Mouse (Mus musculus) liver, embryonic 14.5 days (tissue): ENCODE measurements around the gene H2afy. TPM values are rescaled to one million over a fixed set of nuclear protein-coding genes. Genes with fewer than 3 reads are reported as not detected.

Experiments used
- ATAC-seq: fragments of 200-750 bp; cut with Nextera tagmentation; 2 replicates; pipeline ENCODE4 v1.8.0; 2017; ENCODE audit warnings: moderate number of reproducible peaks, mild to moderate bottlenecking, moderate library complexity; ENCODE audit not compliant: insufficient read depth
- DNase-seq, 3 experiments: peaks; one replicate each; pipeline ENCODE4 v3.0.0-alpha.2; 2012 to 2013; ENCODE audit warnings: low read depth in 3 of 3, low spot score in 3 of 3
- H3K27ac ChIP-seq: fragments of 300-500 bp; sonication (generic); 2 replicates; pipeline ENCODE4 v1.5.1; 2014; ENCODE audit warnings: moderate library complexity, mild to moderate bottlenecking, control low read depth, inconsistent platforms
- H3K27me3 ChIP-seq: fragments of 300-500 bp; sonication (generic); 2 replicates; pipeline ENCODE4 v1.6.1; 2014; ENCODE audit warnings: mild to moderate bottlenecking, low read length, moderate library complexity; ENCODE audit not compliant: control insufficient read depth, insufficient read depth
- H3K36me3 ChIP-seq: fragments of 300-500 bp; sonication (generic); replicated peaks from 2 replicates; pipeline ENCODE4 v1.6.1; 2014; ENCODE audit warnings: low read depth; ENCODE audit not compliant: control insufficient read depth, insufficient read depth
- H3K4me1 ChIP-seq, 2 experiments: fragments of 200-500 bp in 1 of 2; fragments of 300-500 bp in 1 of 2; sonication (generic) in 1 of 2; replicated peaks; 2 replicates each; pipeline ENCODE4 v1.6.1; 2012 to 2014; ENCODE audit warnings: antibody characterized with exemption in 1 of 2, inconsistent platforms in 1 of 2, low read length in 1 of 2; ENCODE audit not compliant: control insufficient read depth in 2 of 2, insufficient read depth in 2 of 2
- H3K4me2 ChIP-seq: fragments of 300-500 bp; sonication (generic); 2 replicates; pipeline ENCODE4 v1.6.1; 2014; ENCODE audit warnings: low read depth, mild to moderate bottlenecking, control low read depth, moderate library complexity
- H3K4me3 ChIP-seq, 2 experiments: fragments of 200-500 bp in 1 of 2; fragments of 300-500 bp in 1 of 2; sonication (generic) in 1 of 2; 2 replicates each; pipeline ENCODE4 v1.5.1; 2012 to 2014; ENCODE audit warnings: low read depth in 2 of 2, low read length in 2 of 2, mild to moderate bottlenecking in 2 of 2, control low read depth in 1 of 2, inconsistent platforms in 1 of 2, moderate library complexity in 1 of 2; ENCODE audit not compliant: insufficient read depth in 1 of 2
- H3K9ac ChIP-seq: fragments of 300-500 bp; sonication (generic); replicated peaks from 2 replicates; pipeline ENCODE4 v1.6.1; 2014; ENCODE audit warnings: mild to moderate bottlenecking, control low read depth, moderate library complexity
- H3K9me3 ChIP-seq: fragments of 300-500 bp; sonication (generic); 2 replicates; pipeline ENCODE4 v1.6.1; 2016; ENCODE audit warnings: low read length, mixed read lengths; ENCODE audit not compliant: control insufficient read depth
- CTCF ChIP-seq: IDR thresholded peaks from 2 replicates; pipeline ENCODE4 v1.5.1; 2016; ENCODE audit warnings: antibody characterized with exemption, low read depth, control low read depth
- EP300 ChIP-seq: IDR thresholded peaks from 2 replicates; pipeline ENCODE4 v1.6.1; 2016; ENCODE audit warnings: antibody characterized with exemption, low read depth
- WGBS: fragments of 180-500 bp; shearing (Covaris S2); extraction: QIAGEN DNeasy Blood & Tissue Kit; methylation state at CpG from one replicate; pipeline ENCODE4 v1.1.7; 2014; ENCODE audit not compliant: insufficient replicate concordance; 5-methylcytosine and 5-hydroxymethylcytosine counted together
- polyA plus RNA-seq, 2 experiments: library from polyadenylated mRNA; depleted of rRNA in 1 of 2; stranded (reverse) in 1 of 2; unstranded in 1 of 2; fragments of >200 nt; fragmentation: Nextera tagmentation in 1 of 2; extraction: Ambion mirVana in 1 of 2; gene quantifications; 2 replicates each; pipeline versions ENCODE4 v1.2.1 to v1.2.3; 2012 to 2014

The H2afy gene
- polyA plus RNA-seq, 2 experiments: 68.7 to 79.0 TPM

DNA sequence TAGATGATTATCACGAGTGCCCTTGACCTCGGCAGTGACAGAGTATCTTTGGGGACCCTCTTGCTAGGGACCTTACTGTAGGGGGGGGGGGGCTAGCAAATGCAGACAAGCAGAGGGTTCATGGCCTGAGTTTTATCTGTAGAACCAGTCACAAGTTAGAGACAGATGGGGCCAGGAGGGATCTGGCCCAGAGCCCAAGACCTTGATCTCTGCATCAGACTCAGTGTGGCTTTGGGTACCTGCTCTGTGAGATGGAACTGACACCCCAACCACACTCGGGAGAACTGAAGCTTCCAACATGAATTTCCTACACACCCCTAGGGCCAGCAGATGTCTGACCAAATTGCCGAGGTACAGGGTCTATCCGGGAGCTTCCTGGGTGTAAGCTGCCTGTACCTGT lies 63.0 kb downstream of the H2afy start:
- H3K4me3 ChIP-seq: no peak overlapping the region
- TF ChIP-seq EP300: no peak
- TF ChIP-seq CTCF: no peak
- no peak overlapping the region for H3K27ac ChIP-seq
- no peaks in the 10 kb centered on the region for H3K9me3 ChIP-seq
- no peak overlapping the region for H3K4me2 ChIP-seq
- no peaks in the 10 kb centered on the region for H3K4me1 ChIP-seq
- H3K27me3 ChIP-seq: no peaks in the 10 kb centered on the region
- ATAC-seq (no peak), DNase-seq (no peak)
- H3K36me3 ChIP-seq: peaks cover 2% of the 10 kb centered on the region
- 69% methylated on average over 5 of the region's 5 CpGs for WGBS
- H3K9ac ChIP-seq: no peak overlapping the region

DNA sequence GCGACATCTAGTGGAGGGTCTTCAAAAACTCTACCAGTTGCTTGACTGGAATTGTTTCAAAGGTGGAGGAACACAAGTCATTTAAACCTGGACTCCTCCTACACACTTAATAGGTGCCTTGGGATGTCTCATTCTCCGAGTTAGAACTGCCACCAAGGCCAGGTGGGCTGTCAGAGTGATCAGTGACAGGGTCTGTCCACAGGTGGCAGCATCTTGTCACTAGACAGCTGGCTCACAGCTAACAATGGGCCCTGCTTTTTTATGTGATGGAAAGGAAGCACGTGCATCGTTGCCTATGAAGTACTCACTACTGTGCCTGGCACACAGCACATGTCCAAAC lies 63.9 kb downstream of the H2afy start:
- WGBS: 58% methylated on average over 4 of the region's 4 CpGs
- no peaks in the 10 kb centered on the region for H3K4me1 ChIP-seq
- no peak for DNase-seq

DNA sequence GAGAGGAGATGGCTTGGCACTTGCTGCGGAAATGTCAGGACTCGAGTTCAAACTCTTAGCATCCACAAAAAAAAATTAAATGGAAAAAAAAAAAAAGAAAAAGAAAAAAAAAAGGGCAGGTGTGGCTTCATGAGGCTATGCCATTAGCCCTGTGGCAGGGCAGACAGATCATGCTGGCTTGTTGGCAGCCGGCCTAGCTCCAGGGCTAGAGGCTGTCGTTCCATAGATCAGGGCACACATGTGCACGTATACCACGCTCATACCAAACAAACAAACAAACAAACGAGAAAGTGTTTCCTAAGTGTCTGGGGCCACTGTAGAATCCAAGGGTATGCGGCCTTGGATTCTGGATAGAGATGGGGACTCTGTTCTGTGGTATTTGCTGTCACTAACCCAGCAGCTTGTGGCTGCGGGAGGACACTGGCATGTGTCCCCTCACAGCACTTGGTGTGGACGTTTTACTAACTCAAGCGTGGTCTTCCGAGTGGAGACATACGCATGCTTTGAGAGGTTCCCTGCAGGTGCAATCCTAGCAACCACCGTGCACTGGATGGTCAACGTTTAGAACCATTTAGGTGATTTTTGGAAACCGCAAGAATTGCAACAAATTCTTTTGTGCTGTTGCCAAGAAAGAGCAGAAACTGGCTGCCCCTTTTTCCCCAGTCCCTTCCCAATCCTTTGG lies 64.4 kb downstream of the H2afy start:
- WGBS: 79% methylated on average over 16 of the region's 16 CpGs
- H3K9ac ChIP-seq: no peak overlapping the region
- DNase-seq (no peak), ATAC-seq (no peak)
- H3K36me3 ChIP-seq: peaks cover 1% of the 10 kb centered on the region
- TF ChIP-seq EP300: no peak
- TF ChIP-seq CTCF: no peak
- no peaks in the 10 kb centered on the region for H3K9me3 ChIP-seq
- H3K4me3 ChIP-seq: no peak overlapping the region
- no peaks in the 10 kb centered on the region for H3K27me3 ChIP-seq
- no peak overlapping the region for H3K27ac ChIP-seq
- H3K4me1 ChIP-seq: no peaks in the 10 kb centered on the region
- H3K4me2 ChIP-seq: no peak overlapping the region

More for the DNA sequence above, 63.9 kb downstream of the H2afy start:
- no peak for ATAC-seq
- H3K27me3 ChIP-seq: no peaks in the 10 kb centered on the region
- H3K9ac ChIP-seq: no peak overlapping the region
- peaks cover 2% of the 10 kb centered on the region for H3K36me3 ChIP-seq
- no peaks in the 10 kb centered on the region for H3K9me3 ChIP-seq
- H3K4me2 ChIP-seq: no peak overlapping the region
- TF ChIP-seq EP300: no peak
- peak; percentile 25 for TF ChIP-seq CTCF
- H3K4me3 ChIP-seq: no peak overlapping the region
- no peak overlapping the region for H3K27ac ChIP-seq

DNA sequence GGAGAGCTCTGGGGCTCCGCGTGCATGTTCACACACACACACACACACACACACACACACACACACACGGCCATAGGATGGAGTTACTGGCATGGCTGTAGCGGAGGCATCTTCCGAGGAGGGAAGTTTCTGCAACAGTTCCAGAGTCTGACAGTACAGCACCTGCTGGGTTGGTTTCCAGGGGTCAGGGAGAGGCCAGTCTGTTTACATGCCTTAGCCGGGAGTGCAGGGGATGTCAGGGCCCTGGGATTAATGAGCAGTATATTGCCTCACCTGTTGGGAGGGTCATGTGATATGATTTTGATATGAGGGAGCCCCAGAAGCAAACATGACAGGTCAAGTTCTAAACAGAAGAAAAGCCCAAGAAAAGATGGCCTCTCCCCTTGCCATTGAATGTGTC lies 66.5 kb downstream of the H2afy start:
- H3K27me3 ChIP-seq: no peaks in the 10 kb centered on the region
- no peak overlapping the region for H3K9ac ChIP-seq
- DNase-seq (no peak), ATAC-seq (no peak)
- no peak overlapping the region for H3K4me3 ChIP-seq
- 61% methylated on average over 6 of the region's 6 CpGs for WGBS
- H3K36me3 ChIP-seq: no peaks in the 10 kb centered on the region; the same call in 1 of the 2 replicates
- H3K4me1 ChIP-seq: no peaks in the 10 kb centered on the region
- no peak overlapping the region for H3K27ac ChIP-seq
- no peaks in the 10 kb centered on the region for H3K9me3 ChIP-seq
- H3K4me2 ChIP-seq: no peak overlapping the region
- TF ChIP-seq EP300 (no peak), CTCF (no peak)

DNA sequence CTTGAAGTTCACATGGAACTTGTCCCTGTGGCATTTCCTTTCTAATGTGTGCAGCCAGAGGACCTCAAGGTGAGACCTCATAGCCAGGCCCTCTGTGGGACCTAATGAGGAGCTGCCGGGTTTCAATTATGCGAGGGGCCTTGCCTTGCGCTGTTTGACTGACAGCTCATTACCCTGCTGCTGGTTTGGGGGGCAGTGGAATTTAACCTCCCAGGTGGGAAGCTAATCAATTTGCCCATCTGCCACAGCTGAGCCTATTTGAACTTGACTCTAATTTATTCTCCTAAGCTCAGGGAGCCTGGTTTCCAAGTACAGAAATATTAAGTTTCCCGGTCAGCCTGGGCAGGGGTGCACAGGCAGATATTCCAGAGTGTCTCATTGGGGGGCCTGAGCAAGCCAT lies 67.6 kb downstream of the H2afy start:
- H3K9ac ChIP-seq: no peak overlapping the region
- no peak overlapping the region for H3K4me2 ChIP-seq
- DNase-seq (no peak), ATAC-seq (no peak)
- no peaks in the 10 kb centered on the region; the same call in 1 of the 2 replicates for H3K36me3 ChIP-seq
- H3K4me1 ChIP-seq: no peaks in the 10 kb centered on the region
- WGBS: 68% methylated on average over 4 of the region's 4 CpGs
- H3K9me3 ChIP-seq: no peaks in the 10 kb centered on the region
- no peak overlapping the region for H3K4me3 ChIP-seq
- no peak overlapping the region for H3K27ac ChIP-seq
- H3K27me3 ChIP-seq: no peaks in the 10 kb centered on the region
- no peak for TF ChIP-seq CTCF
